Mouse (Mus musculus): ENCODE data around the gene Gm5617.

DNA sequence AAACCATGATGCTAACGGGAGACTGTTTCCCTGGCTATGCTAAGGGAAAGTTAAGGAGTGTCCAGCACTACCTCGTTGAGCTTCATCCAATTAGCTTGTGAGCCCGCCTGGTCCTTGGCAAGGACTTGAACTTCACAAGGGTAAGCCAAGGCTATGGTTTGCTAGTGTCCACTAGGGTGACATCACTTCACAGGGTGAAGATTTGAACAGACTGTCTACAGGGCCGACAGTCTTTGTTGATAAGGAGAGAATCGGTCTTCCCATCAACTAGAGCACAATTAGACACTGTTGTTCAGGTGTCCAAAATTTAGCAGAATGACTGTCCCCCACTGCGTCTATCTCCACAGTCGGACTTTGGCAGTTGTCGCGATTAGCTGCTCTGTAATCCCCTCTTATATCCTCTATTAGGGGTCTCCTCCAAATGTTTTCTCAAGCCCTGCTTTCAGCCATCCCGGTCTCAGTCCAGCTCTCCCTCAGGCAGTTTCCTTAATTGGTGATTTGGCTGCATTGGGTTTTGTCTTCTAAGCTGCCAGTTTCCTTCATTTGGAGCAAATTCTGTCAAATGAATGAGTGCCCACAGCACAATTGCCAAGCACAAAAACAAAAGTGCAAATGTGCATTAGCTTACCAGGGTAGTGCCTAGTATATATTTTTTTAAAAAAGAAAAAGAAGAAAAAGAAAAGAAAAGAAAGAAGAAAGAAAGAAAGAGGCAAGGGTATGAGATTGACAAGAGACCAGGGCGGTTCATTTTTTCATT is 21.6 kb downstream of the Gm5617 start:
- TF ChIP-seq POLR2A (IDR thresholded peaks at IDR 0.05; ENCODE audit: low read depth, low read length) (no peak), CTCF (IDR thresholded peaks at IDR 0.05; ENCODE audit: borderline replicate concordance, insufficient read depth, low read length) (no peak)

Measured in embryonic fibroblast, embryonic 13.5 days (primary cell).